Mouse (Mus musculus) myocyte (in vitro differentiated cells): ENCODE results near the gene Itpr2. TPM values are rescaled to one million over a fixed set of nuclear protein-coding genes. Genes with fewer than 3 reads are reported as not detected.

Experiments used
- H3K27me3 ChIP-seq: one replicate; pipeline ENCODE4 v1.6.1; 2011; ENCODE audit not compliant: control insufficient read depth, insufficient read depth, insufficient read length
- H3K36me3 ChIP-seq: one replicate; pipeline ENCODE4 v1.6.1; 2011; ENCODE audit not compliant: control insufficient read depth, insufficient read depth
- H3K4me2 ChIP-seq: one replicate; pipeline ENCODE4 v1.6.1; 2011; ENCODE audit warnings: low read depth, control low read depth
- H3K4me3 ChIP-seq: one replicate; pipeline ENCODE4 v1.5.1; 2011; ENCODE audit warnings: mild to moderate bottlenecking, control low read depth, moderate library complexity
- H3K79me2 ChIP-seq: one replicate; pipeline ENCODE4 v1.6.1; 2011; ENCODE audit not compliant: control insufficient read depth, insufficient read depth
- H3ac ChIP-seq: one replicate; pipeline ENCODE4 v1.6.1; 2011; ENCODE audit not compliant: control insufficient read depth, insufficient read length
- CEBPB ChIP-seq: IDR thresholded peaks from 2 replicates; pipeline ENCODE4 v1.6.1; 2011; ENCODE audit warnings: mild to moderate bottlenecking, moderate library complexity; ENCODE audit not compliant: poor library complexity, insufficient read depth, severe bottlenecking
- E2F4 ChIP-seq: IDR thresholded peaks from one replicate; pipeline ENCODE4 v1.6.1; 2011; ENCODE audit warnings: mild to moderate bottlenecking, control low read depth, moderate library complexity; ENCODE audit not compliant: insufficient read depth
- MAX ChIP-seq: IDR thresholded peaks from one replicate; pipeline ENCODE4 v1.6.1; 2011; ENCODE audit warnings: low read depth, mild to moderate bottlenecking, control low read depth
- MYOD1 ChIP-seq, 3 experiments: IDR thresholded peaks; one replicate each; pipeline ENCODE4 v1.6.1; 2011; ENCODE audit warnings: control low read depth in 2 of 3, low read depth in 2 of 3, mild to moderate bottlenecking in 2 of 3, moderate library complexity in 1 of 3; ENCODE audit not compliant: insufficient read length in 2 of 3, control insufficient read depth in 1 of 3
- MYOG ChIP-seq, 3 experiments: IDR thresholded peaks; one replicate each; pipeline ENCODE4 v1.6.1; 2011; ENCODE audit warnings: control low read depth in 2 of 3, low read depth in 2 of 3, mild to moderate bottlenecking in 2 of 3; ENCODE audit not compliant: insufficient read length in 2 of 3, control insufficient read depth in 1 of 3, insufficient read depth in 1 of 3
- POLR2A ChIP-seq: IDR thresholded peaks from one replicate; pipeline ENCODE4 v1.6.1; 2011; ENCODE audit warnings: low read depth, mild to moderate bottlenecking, control low read depth, moderate library complexity; ENCODE audit not compliant: insufficient read length
- POLR2AphosphoS2 ChIP-seq: IDR thresholded peaks from one replicate; pipeline ENCODE4 v1.6.1; 2011; ENCODE audit warnings: low read depth, control low read depth; ENCODE audit not compliant: insufficient read length
- REST ChIP-seq: IDR thresholded peaks from one replicate; pipeline ENCODE4 v1.6.1; 2011; ENCODE audit warnings: mild to moderate bottlenecking, control low read depth, moderate library complexity; ENCODE audit not compliant: insufficient read depth, insufficient read length
- SRF ChIP-seq: IDR thresholded peaks from one replicate; pipeline ENCODE4 v1.6.1; 2011; ENCODE audit warnings: low read depth; ENCODE audit not compliant: control insufficient read depth, insufficient read length
- TCF12 ChIP-seq: IDR thresholded peaks from one replicate; pipeline ENCODE4 v1.6.1; 2011; ENCODE audit warnings: mild to moderate bottlenecking, control low read depth; ENCODE audit not compliant: poor library complexity, insufficient read depth, severe bottlenecking
- TCF3 ChIP-seq: IDR thresholded peaks from one replicate; pipeline ENCODE4 v1.6.1; 2011; ENCODE audit warnings: low read depth, control low read depth; ENCODE audit not compliant: insufficient read length
- USF1 ChIP-seq: IDR thresholded peaks from one replicate; pipeline ENCODE4 v1.6.1; 2011; ENCODE audit warnings: low read depth, mild to moderate bottlenecking, control low read depth, moderate library complexity
- polyA plus RNA-seq: library from polyadenylated mRNA; unstranded; fragments of >200 nt; fragmentation: generic; extraction: Trizol; gene quantifications from one replicate; pipeline ENCODE4 v1.2.1, GENCODE M21; 2012; ENCODE audit warnings: missing spikeins

Itpr2 gene
- polyA plus RNA-seq, 1 experiment: 4.7 TPM

- H3K79me2 ChIP-seq: no peaks in the 10 kb centered on the region
- no peak overlapping the region for H3ac ChIP-seq
- TF ChIP-seq POLR2AphosphoS2 (no peak), E2F4 (no peak), TCF3 (no peak), MAX (no peak), MYOD1 (IDR thresholded peaks at IDR 0.05; ENCODE audit: control insufficient read depth in 1 of 3, insufficient read length in 2 of 3, low read depth in 2 of 3) (no peak), TCF12 (no peak), CEBPB (no peak), USF1 (no peak), POLR2A (no peak), SRF (no peak), REST (no peak), MYOG (IDR thresholded peaks at IDR 0.05; ENCODE audit: control insufficient read depth in 1 of 3, insufficient read depth in 1 of 3, insufficient read length in 2 of 3, low read depth in 2 of 3) (no peak)
- H3K4me2 ChIP-seq: no peak overlapping the region
- H3K4me3 ChIP-seq: no peak overlapping the region
- peaks cover 5% of the 10 kb centered on the region for H3K36me3 ChIP-seq
- no peaks in the 10 kb centered on the region for H3K27me3 ChIP-seq
Observed at GRCm38 (mm10) chr6:146155156-146155734, 346.8 kb downstream of the Itpr2 start.

GRCm38 (mm10) chr6:146152843-146153242, 349.2 kb downstream of the Itpr2 start:
- Histone ChIP-seq H3K36me3 (peaks cover 5% of the 10 kb centered on the region), H3ac (no peak overlapping the region), H3K4me3 (no peak overlapping the region), H3K4me2 (no peak overlapping the region), H3K79me2 (no peaks in the 10 kb centered on the region), H3K27me3 (no peaks in the 10 kb centered on the region)
- TF ChIP-seq TCF12 (no peak), MAX (no peak), CEBPB (no peak), POLR2AphosphoS2 (no peak), MYOD1 (IDR thresholded peaks at IDR 0.05; ENCODE audit: control insufficient read depth in 1 of 3, insufficient read length in 2 of 3, low read depth in 2 of 3) (no peak), POLR2A (no peak), SRF (no peak), USF1 (no peak)

DNA sequence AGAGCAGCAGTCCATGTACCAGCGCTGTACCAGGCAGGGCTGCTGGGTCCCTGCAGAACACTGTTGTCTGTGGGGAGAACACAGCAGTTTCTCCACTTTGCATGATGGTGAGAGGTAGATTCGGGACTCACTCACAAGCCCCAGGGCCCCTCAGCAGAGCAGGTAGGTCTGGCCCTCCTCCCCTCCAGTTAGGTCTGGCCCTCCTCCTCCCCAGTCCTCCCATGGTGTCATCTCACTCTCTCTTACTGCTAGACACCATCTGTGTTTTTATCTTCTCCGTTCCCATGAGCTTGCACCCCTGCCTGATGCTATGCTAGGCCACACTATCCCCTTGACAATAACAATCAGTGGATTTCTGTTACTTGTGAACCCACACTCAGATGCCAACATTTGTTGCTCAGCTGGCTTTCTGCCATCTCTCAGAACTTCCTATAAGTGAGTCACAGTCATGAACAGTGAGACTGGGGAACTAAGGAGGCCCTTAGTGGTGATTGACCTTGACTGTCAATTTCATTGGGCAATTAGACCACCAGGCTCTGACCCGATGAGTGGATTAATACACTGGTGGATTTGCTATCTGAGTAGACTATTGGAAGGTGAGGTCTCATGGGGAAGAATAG, 360.9 kb downstream of the Itpr2 start:
- TF ChIP-seq MYOG (IDR thresholded peaks at IDR 0.05; ENCODE audit: control insufficient read depth in 1 of 3, insufficient read depth in 1 of 3, insufficient read length in 2 of 3, low read depth in 2 of 3) (no peak), TCF12 (no peak), MYOD1 (IDR thresholded peaks at IDR 0.05; ENCODE audit: control insufficient read depth in 1 of 3, insufficient read length in 2 of 3, low read depth in 2 of 3) (no peak), CEBPB (no peak), TCF3 (no peak)
- no peaks in the 10 kb centered on the region for H3K79me2 ChIP-seq
- H3ac ChIP-seq: no peak overlapping the region
- peaks cover 12% of the 10 kb centered on the region for H3K36me3 ChIP-seq
- no peaks in the 10 kb centered on the region for H3K27me3 ChIP-seq
- H3K4me2 ChIP-seq: no peak overlapping the region
- H3K4me3 ChIP-seq: no peak overlapping the region

GRCm38 (mm10) chr6:146140171-146140570, 361.9 kb downstream of the Itpr2 start:
- Histone ChIP-seq H3K4me2 (no peak overlapping the region), H3ac (no peak overlapping the region), H3K27me3 (no peaks in the 10 kb centered on the region), H3K36me3 (peaks cover 12% of the 10 kb centered on the region), H3K4me3 (no peak overlapping the region), H3K79me2 (no peaks in the 10 kb centered on the region)
- TF ChIP-seq USF1 (no peak), POLR2A (no peak), E2F4 (no peak), MYOD1 (IDR thresholded peaks at IDR 0.05; ENCODE audit: control insufficient read depth in 1 of 3, insufficient read length in 2 of 3, low read depth in 2 of 3) (no peak), SRF (no peak), TCF3 (no peak), POLR2AphosphoS2 (no peak), MAX (no peak), CEBPB (no peak)

GRCm38 (mm10) chr6:146136646-146137045, 365.4 kb downstream of the Itpr2 start:
- Histone ChIP-seq H3K4me3 (no peak overlapping the region), H3ac (no peak overlapping the region), H3K36me3 (no peaks in the 10 kb centered on the region), H3K27me3 (no peaks in the 10 kb centered on the region), H3K79me2 (no peaks in the 10 kb centered on the region), H3K4me2 (no peak overlapping the region)
- TF ChIP-seq POLR2AphosphoS2 (no peak), TCF3 (no peak)
